25 mouse cellular contexts compared by ENCODE assay signal in the genomic region with DNA sequence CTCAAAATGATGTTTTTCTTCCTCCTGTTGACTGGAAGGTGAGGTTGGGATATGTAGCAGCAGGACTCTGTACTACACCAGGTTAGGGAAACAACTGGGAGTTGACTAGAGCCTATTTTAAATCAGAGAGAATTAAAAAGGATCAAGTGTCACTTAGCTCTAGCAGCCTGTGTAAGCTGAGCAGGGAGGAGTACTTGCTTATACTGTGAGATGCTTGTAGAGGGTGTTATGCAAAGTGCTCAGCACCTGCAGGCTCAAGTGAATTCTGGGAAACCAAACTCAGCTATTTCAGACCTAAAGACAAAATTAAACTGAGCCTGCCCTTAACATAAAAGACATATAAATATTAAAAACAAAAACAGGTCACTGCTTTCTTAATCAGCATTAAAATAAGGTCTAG. TPM values are rescaled to one million over a fixed set of nuclear protein-coding genes. Genes with fewer than 3 reads are reported as not detected.
DNase-seq lines count a peak whose midpoint lies in the region; ATAC-seq and TF ChIP-seq lines count a peak whose summit lies in the region.
"Had no signal": no experiment of that assay in that cellular context is flagged by ENCODE, and none has a peak within 500 bp of the region (broad histone marks: within the 10 kb centered on the region; RNA-seq: fewer than 3 reads in every experiment).

No protein-coding gene starts in this region.

- no peak for TF ChIP-seq CTCF in midbrain, postnatal 0 days (IDR thresholded peaks at IDR 0.05)

- peak; percentile 49; the same call in 1 of the 2 replicates for ATAC-seq in kidney, embryonic 15.5 days (replicated peaks; ENCODE audit: low FRiP score)
- no peak for ATAC-seq in kidney, embryonic 16.5 days (ENCODE audit: low FRiP score, low TSS enrichment)
- no peak for ATAC-seq in midbrain, postnatal 0 days (ENCODE audit: low FRiP score)
- ATAC-seq: CD4-positive, CD25-positive, alpha-beta regulatory T cell, adult 4 months; forebrain, embryonic 13.5 days; forebrain, postnatal 0 days; hindbrain, postnatal 0 days had no signal

- peaks cover 58% of the 10 kb centered on the region for H3K36me3 ChIP-seq in kidney, embryonic 15.5 days
- peaks cover 35% of the 10 kb centered on the region for H3K36me3 ChIP-seq in kidney, embryonic 16.5 days (ENCODE audit: insufficient read depth, low read length)
- H3K36me3 ChIP-seq in splenic B cell, adult 2 months (ENCODE audit: control insufficient read depth, insufficient read depth, low read length, poor library complexity, severe bottlenecking) = no peaks in the 10 kb centered on the region; the same call in 1 of the 2 replicates
- peaks cover 14% of the 10 kb centered on the region; the same call in 1 of the 2 replicates for H3K36me3 ChIP-seq in midbrain, postnatal 0 days (ENCODE audit: insufficient read depth, low read length)

- no peak overlapping the region for H3K9ac ChIP-seq in kidney, embryonic 15.5 days
- H3K9ac ChIP-seq in kidney, embryonic 16.5 days (replicated peaks; ENCODE audit: low read length) = no peak overlapping the region
- H3K9ac ChIP-seq in midbrain, postnatal 0 days (replicated peaks; ENCODE audit: low read length, poor library complexity, severe bottlenecking) = no peak overlapping the region
- H3K9ac ChIP-seq: embryonic facial prominence, embryonic 13.5 days; forebrain, embryonic 13.5 days; forebrain, postnatal 0 days; heart, embryonic 15.5 days; hindbrain, embryonic 13.5 days had no signal

- DNase-seq in A20 (ENCODE audit: low read depth, low spot score) = peak; percentile 85
- DNase-seq in brain, adult 2 months (ENCODE audit: low read depth, low spot score) = peak; percentile 61
- peak; percentile 17 for DNase-seq in splenic B cell, adult 2 months (ENCODE audit: low read depth, low spot score)
- DNase-seq in midbrain, postnatal 0 days (ENCODE audit: low spot score) = no peak
- DNase-seq: adrenal gland, adult 8-10 months; adrenal gland, postnatal 36 days; B cell, adult 2 months; cerebellum, adult 11 months; cerebellum, adult 8-10 months; cerebellum, postnatal 14 days; embryo, embryonic 11 days; forebrain, postnatal 0 days; gastrocnemius, postnatal 10 days; heart, adult 2 months; heart, postnatal 14 days had no signal

- no peak overlapping the region for H3K4me3 ChIP-seq in kidney, embryonic 15.5 days (replicated peaks)
- no peak overlapping the region for H3K4me3 ChIP-seq in kidney, embryonic 16.5 days (ENCODE audit: low read length)
- H3K4me3 ChIP-seq in midbrain, postnatal 0 days (ENCODE audit: low read depth, low read length) = no peak overlapping the region
- H3K4me3 ChIP-seq: embryonic facial prominence, embryonic 13.5 days; forebrain, embryonic 13.5 days; heart, adult 2 months; heart, embryonic 15.5 days; hindbrain, embryonic 13.5 days had no signal

- no peaks in the 10 kb centered on the region for H3K27me3 ChIP-seq in kidney, embryonic 15.5 days
- H3K27me3 ChIP-seq in kidney, embryonic 16.5 days (ENCODE audit: insufficient read depth, low read length) = no peaks in the 10 kb centered on the region
- no peaks in the 10 kb centered on the region for H3K27me3 ChIP-seq in splenic B cell, adult 2 months (ENCODE audit: control insufficient read depth, insufficient read depth, low read length, poor library complexity, severe bottlenecking)
- H3K27me3 ChIP-seq in midbrain, postnatal 0 days (ENCODE audit: insufficient read depth, low read length) = no peaks in the 10 kb centered on the region
- H3K27me3 ChIP-seq: embryonic facial prominence, embryonic 13.5 days; forebrain, embryonic 13.5 days; heart, embryonic 15.5 days; hindbrain, embryonic 13.5 days had no signal

- no peaks in the 10 kb centered on the region for H3K9me3 ChIP-seq in kidney, embryonic 15.5 days (replicated peaks)
- H3K9me3 ChIP-seq in kidney, embryonic 16.5 days (ENCODE audit: low read length) = no peaks in the 10 kb centered on the region
- H3K9me3 ChIP-seq in midbrain, postnatal 0 days (ENCODE audit: low read length) = no peaks in the 10 kb centered on the region
- H3K9me3 ChIP-seq: embryonic facial prominence, embryonic 13.5 days; forebrain, embryonic 13.5 days; G1E; heart, embryonic 15.5 days; hindbrain, embryonic 13.5 days had no signal

- no peak overlapping the region for H3K4me2 ChIP-seq in kidney, embryonic 15.5 days
- H3K4me2 ChIP-seq in kidney, embryonic 16.5 days (replicated peaks; ENCODE audit: low read depth, low read length) = no peak overlapping the region
- no peak overlapping the region for H3K4me2 ChIP-seq in midbrain, postnatal 0 days (ENCODE audit: low read depth, low read length, poor library complexity, severe bottlenecking)
- H3K4me2 ChIP-seq: embryonic facial prominence, embryonic 13.5 days; forebrain, embryonic 13.5 days; heart, embryonic 11.5 days; heart, embryonic 15.5 days; hindbrain, embryonic 13.5 days had no signal

- no peak overlapping the region for H3K27ac ChIP-seq in kidney, embryonic 15.5 days
- no peak overlapping the region for H3K27ac ChIP-seq in kidney, embryonic 16.5 days (ENCODE audit: low read length)
- no peak overlapping the region for H3K27ac ChIP-seq in midbrain, postnatal 0 days (ENCODE audit: low read depth, low read length)
- H3K27ac ChIP-seq: embryonic facial prominence, embryonic 13.5 days; forebrain, embryonic 13.5 days; heart, adult 2 months; heart, embryonic 15.5 days; hindbrain, embryonic 13.5 days; hindbrain, postnatal 0 days had no signal

- H3K4me1 ChIP-seq in kidney, embryonic 15.5 days = 0 out of 2 replicates have a peak, but pooled peaks cover 9% of the 10 kb centered on the region
- no peaks in the 10 kb centered on the region for H3K4me1 ChIP-seq in kidney, embryonic 16.5 days (ENCODE audit: insufficient read depth, low read length)
- no peaks in the 10 kb centered on the region for H3K4me1 ChIP-seq in midbrain, postnatal 0 days (ENCODE audit: insufficient read depth, low read length)

RNA-seq across cellular contexts. Expression of a gene that starts 13.1 kb away (rescaled TPM):
- 7.1 and 9.2 TPM in 2 replicates for polyA plus RNA-seq in kidney, embryonic 15.5 days (2015; fragmentation: Nextera tagmentation; extraction: Ambion mirVana)
- polyA plus RNA-seq in kidney, embryonic 16.5 days (2015; fragmentation: Nextera tagmentation; extraction: Ambion mirVana) = 0.80 and 1.4 TPM in 2 replicates
- 16.0 and 17.8 TPM in 2 replicates for total RNA-seq in midbrain, postnatal 0 days (2014; rRNA removed)
- 1.9 and 2.0 TPM in 2 replicates for polyA plus RNA-seq in midbrain, postnatal 0 days (2015; fragmentation: Nextera tagmentation; extraction: Ambion mirVana)
